Mouse (Mus musculus): ENCODE results near the gene 4930558K02Rik.

GRCm38 (mm10) chr1:161925281-161925805 lies 54.1 kb downstream of the 4930558K02Rik start:
- TF ChIP-seq CTCF (IDR thresholded peaks at IDR 0.05) = no peak
- TF ChIP-seq EP300 (IDR thresholded peaks at IDR 0.05; ENCODE audit: insufficient read depth, low read depth, low read length) = no peak
- TF ChIP-seq POLR2A (IDR thresholded peaks at IDR 0.05; ENCODE audit: insufficient read depth, low read depth, low read length) = no peak

Measured in heart, adult 2 months (tissue).